Mouse (Mus musculus) hindbrain, embryonic 15.5 days (tissue): ENCODE measurements around the gene Gatd1. TPM values are rescaled to one million over a fixed set of nuclear protein-coding genes. Genes with fewer than 3 reads are reported as not detected.

Source experiments
- ATAC-seq: fragments of 200-750 bp; cut with Nextera tagmentation; 2 replicates; pipeline ENCODE4 v1.8.0; 2017; ENCODE audit warnings: low read depth, moderate number of reproducible peaks, moderate TSS enrichment; ENCODE audit not compliant: low FRiP score
- H3K27ac ChIP-seq: fragments of 300-500 bp; sonication (generic); replicated peaks from 2 replicates; pipeline ENCODE4 v1.5.1; 2015; ENCODE audit warnings: mild to moderate bottlenecking, inconsistent platforms
- H3K27me3 ChIP-seq: fragments of 300-500 bp; sonication (generic); 2 replicates; pipeline ENCODE4 v1.6.1; 2015; ENCODE audit warnings: control low read depth, inconsistent platforms
- H3K36me3 ChIP-seq: fragments of 300-500 bp; sonication (generic); 2 replicates; pipeline ENCODE4 v1.6.1; 2015; ENCODE audit warnings: control low read depth, inconsistent platforms
- H3K4me1 ChIP-seq: fragments of 300-500 bp; sonication (generic); replicated peaks from 2 replicates; pipeline ENCODE4 v1.6.1; 2015; ENCODE audit warnings: control low read depth, inconsistent platforms
- H3K4me2 ChIP-seq: fragments of 300-500 bp; sonication (generic); 2 replicates; pipeline ENCODE4 v1.6.1; 2015; ENCODE audit warnings: moderate library complexity, mild to moderate bottlenecking, inconsistent platforms
- H3K4me3 ChIP-seq: fragments of 300-500 bp; sonication (generic); 2 replicates; pipeline ENCODE4 v1.5.1; 2015; ENCODE audit warnings: mild to moderate bottlenecking, inconsistent platforms
- H3K9ac ChIP-seq: fragments of 300-500 bp; sonication (generic); 2 replicates; pipeline ENCODE4 v1.6.1; 2015; ENCODE audit warnings: inconsistent platforms
- H3K9me3 ChIP-seq: fragments of 300-500 bp; sonication (generic); 2 replicates; pipeline ENCODE4 v1.6.1; 2016; ENCODE audit warnings: control low read depth, inconsistent platforms
- WGBS: fragments of 180-500 bp; shearing (Covaris S2); methylation state at CpG from one replicate; pipeline ENCODE4 v1.1.7; 2015; 5-methylcytosine and 5-hydroxymethylcytosine counted together
- polyA plus RNA-seq: library from polyadenylated mRNA; unstranded; fragments of >200 nt; fragmentation: Nextera tagmentation; extraction: Ambion mirVana; gene quantifications from 2 replicates; pipeline ENCODE4 v1.2.1, GENCODE M21; 2015

The Gatd1 gene
- polyA plus RNA-seq, 1 experiment from 2014 or later = 53.3 TPM

DNA sequence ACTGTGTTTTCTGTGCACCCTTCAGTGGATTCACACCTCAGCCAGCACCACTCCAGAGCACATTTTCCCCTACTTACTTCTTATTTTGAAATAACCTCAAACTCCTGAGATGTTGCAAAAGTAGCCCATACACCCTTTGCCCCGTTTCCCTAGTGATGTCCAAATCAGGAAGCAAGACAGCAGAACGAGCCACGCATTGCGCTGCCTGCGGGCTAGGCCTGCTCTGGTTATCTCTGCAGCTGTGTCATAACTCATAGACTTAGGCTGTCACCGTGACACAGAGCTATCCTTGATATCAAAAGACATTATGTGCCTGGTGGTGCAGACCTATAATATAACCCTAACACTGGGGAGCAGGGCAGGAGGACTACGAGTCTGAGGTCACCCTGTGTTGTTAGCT is 19.8 kb downstream of the Gatd1 start:
- Histone ChIP-seq H3K4me1 (peaks cover 19% of the 10 kb centered on the region), H3K27ac (no peak overlapping the region), H3K9ac (no peak overlapping the region), H3K36me3 (peaks cover 27% of the 10 kb centered on the region), H3K4me3 (no peak overlapping the region), H3K27me3 (peaks cover 6% of the 10 kb centered on the region; the same call in 1 of the 2 replicates), H3K4me2 (no peak overlapping the region), H3K9me3 (no peaks in the 10 kb centered on the region)
- ATAC-seq = no peak
- 91% methylated on average over 7 of the region's 7 CpGs for WGBS

DNA sequence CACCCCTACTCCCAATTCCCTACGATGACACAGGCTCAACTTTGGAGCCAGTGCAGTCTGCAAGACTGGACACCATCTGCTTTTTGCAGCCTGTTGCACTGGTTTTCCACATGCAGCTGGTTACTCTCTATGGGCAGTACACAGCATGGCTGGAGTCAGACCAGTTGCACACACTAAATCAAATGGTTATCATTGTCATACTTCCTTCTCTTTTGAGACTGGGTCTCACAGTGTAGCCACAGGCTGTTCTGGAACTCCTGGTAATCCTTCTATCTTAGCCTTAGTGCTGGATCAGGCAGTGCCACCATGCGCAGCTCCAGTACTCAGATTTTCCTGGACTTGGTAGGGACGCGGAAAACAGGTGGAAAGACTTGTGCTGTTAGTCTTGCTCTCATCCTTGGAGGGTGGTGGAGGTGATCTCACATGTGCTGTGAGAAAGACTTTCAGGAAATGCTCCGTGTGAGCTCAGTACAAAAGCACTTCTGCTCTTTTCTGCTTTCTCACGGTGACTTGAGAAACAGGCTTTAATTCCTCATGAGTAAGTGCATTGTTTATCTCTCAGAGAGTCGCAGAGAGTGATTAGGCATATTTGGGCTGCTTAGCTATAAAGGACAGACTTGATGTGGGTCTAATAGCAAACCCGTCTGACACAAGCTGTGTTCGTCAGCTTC is 21.2 kb downstream of the Gatd1 start:
- Histone ChIP-seq H3K4me3 (peak overlapping the region; percentile 65), H3K9me3 (no peaks in the 10 kb centered on the region), H3K27me3 (peaks cover 6% of the 10 kb centered on the region; the same call in 1 of the 2 replicates), H3K9ac (peak overlapping the region; percentile 70), H3K4me1 (peaks cover 19% of the 10 kb centered on the region), H3K4me2 (peak overlapping the region; percentile 97), H3K36me3 (peaks cover 13% of the 10 kb centered on the region), H3K27ac (peak overlapping the region; percentile 85)
- 28% methylated on average over 9 of the region's 9 CpGs for WGBS
- ATAC-seq = no peak; the same call in 1 of the 2 replicates

DNA sequence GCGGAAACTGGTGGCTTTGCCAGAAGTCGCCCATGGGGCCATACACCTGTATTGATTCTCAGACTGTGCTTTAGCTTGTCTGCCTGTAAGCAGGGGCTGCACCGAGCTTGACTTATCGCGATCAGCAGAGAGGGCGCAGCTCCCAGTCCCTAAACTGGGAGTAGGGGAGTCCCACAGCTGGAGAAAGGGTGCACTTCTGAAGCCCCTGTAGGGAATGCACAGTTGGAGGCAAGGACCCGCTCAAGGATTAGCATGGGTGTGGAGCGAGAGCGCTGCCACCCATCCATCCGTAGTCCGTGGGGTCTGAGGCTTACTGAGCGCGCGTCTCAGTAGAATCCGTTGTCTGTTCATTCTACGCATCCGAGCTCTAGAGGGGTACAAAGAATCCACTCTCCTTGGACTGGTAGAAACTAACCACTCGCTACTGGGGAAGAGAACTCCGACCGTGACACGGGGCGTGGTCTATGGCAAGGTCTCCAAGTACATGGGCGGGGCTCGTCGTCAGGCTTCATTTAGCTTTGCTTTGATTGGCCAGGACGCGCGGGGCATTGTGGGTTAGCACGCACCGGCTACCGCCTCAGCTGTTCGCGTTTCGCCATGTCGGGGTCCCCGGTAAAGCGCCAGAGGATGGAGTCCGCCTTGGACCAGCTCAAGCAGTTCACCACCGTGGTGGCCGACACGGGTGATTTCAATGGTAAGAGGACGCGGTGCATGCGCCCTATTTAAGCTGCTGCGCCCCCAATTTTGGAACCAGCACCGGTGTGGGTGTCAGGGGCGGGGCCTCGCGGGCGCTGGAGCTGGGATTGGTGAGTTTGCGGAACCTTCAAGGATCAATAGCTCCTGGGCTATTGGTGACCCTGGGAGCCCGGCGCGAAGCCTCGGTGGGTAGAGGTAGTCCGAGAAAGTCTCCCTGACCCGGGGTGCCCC is 22.0 kb downstream of the Gatd1 start, which contains the start of gene Taldo1:
Gene Taldo1 (plus strand): TSS at position 575 of the 927 bp plus-strand sequence.
- H3K4me2 ChIP-seq = peak within 1 kb of the TSS; percentile 97
- 1% methylated on average over 57 of the region's 57 CpGs for WGBS
- H3K9ac ChIP-seq = peak within 1 kb of the TSS; percentile 70
- no peaks in the 10 kb centered on the region for H3K9me3 ChIP-seq
- peak within 1 kb of the TSS; percentile 65 for H3K4me3 ChIP-seq
- H3K4me1 ChIP-seq = peaks cover 19% of the 10 kb centered on the region
- H3K27me3 ChIP-seq = peaks cover 6% of the 10 kb centered on the region; the same call in 1 of the 2 replicates
- peak within 1 kb of the TSS; percentile 85 for H3K27ac ChIP-seq
- ATAC-seq = peak; percentile 95
- H3K36me3 ChIP-seq = peaks cover 10% of the 10 kb centered on the region; the same call in 1 of the 2 replicates

DNA sequence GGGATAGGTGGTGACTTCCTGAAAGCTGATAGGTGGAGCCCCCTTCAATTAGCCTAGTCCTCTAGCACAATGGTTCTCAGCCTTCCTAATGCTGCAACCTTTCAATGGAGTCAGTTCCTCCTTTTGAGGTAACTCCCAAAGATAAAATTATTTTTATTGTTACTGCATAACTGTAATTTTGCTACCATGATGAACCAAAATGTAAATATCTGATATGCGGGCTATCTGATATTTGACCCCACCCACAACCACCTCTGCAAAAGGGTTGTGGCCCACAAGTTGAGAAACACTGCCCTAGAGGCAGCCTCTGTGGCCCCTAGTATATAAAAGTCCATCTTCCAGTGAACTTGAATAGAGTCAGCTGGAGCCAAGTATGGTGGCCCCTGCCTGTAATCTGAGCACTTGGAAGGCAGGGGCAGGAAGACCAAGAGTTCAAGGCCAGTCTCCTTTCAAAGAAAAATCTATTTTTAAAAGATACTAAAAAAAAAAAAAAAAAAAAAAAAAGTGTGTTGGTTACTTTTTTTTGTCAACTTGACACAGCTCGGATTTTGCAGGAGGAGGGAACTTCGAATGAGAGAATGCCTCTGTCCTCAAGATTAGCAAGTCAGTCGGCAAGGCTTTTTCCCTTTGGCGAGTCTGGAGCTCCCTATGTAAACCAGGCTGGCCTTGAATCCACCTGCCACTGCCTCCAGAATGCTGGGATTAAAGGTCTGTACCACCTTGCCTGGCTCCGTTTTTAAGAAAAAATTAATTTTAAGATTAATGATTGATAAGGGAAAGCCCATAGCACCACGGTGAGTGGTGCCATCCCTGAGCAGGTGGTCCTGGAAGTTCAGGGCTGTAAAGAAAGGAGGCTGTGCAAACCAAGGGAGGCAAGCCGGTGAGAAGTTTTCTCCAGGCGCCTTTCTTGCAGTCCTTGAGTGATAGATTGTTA is 23.3 kb downstream of the Gatd1 start:
- ATAC-seq = no peak
- no peak overlapping the region for H3K4me2 ChIP-seq

DNA sequence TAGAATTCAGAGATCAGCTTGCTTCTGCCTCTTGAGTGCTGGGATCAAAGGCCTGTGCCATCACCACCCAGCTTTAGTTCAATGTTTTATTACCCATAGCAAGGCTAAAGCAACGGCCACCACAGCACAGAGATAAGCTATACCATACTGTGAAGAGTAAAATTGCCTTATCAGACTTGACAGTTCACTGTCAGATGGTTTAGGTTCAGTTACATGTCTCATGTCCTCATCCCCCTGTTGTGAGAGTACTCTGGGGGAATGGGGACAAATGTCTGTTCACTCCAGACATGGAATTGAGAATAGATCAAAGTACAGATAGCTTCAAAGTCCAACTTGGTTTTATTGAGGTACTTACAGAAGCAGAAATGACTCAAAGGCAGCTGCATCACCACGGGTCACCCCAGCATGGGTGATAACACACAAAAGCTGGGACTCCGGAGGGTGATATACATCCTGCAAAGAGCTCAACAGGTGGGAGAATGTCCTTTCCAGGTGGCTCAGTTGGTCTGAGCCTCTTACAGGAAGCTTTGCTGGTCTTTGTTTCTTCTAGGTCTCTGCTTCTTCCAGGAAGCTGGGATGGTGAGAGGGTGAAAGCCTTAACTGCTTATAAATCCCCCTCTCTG is 25.3 kb downstream of the Gatd1 start:
- no peak overlapping the region for H3K4me2 ChIP-seq
- ATAC-seq = no peak
- no peak overlapping the region for H3K27ac ChIP-seq
- H3K27me3 ChIP-seq = peaks cover 11% of the 10 kb centered on the region; the same call in 1 of the 2 replicates
- H3K9ac ChIP-seq = no peak overlapping the region
- H3K9me3 ChIP-seq = no peaks in the 10 kb centered on the region
- peaks cover 19% of the 10 kb centered on the region for H3K4me1 ChIP-seq
- WGBS = 60% methylated on average over 3 of the region's 3 CpGs
- H3K4me3 ChIP-seq = no peak overlapping the region
- H3K36me3 ChIP-seq = no peaks in the 10 kb centered on the region

More for the DNA sequence above, 23.3 kb downstream of the Gatd1 start:
- no peaks in the 10 kb centered on the region for H3K36me3 ChIP-seq
- H3K27me3 ChIP-seq = peaks cover 6% of the 10 kb centered on the region; the same call in 1 of the 2 replicates
- 60% methylated on average over 9 of the region's 9 CpGs for WGBS
- H3K9ac ChIP-seq = no peak overlapping the region
- no peaks in the 10 kb centered on the region for H3K9me3 ChIP-seq
- H3K27ac ChIP-seq = no peak overlapping the region
- peaks cover 19% of the 10 kb centered on the region for H3K4me1 ChIP-seq
- H3K4me3 ChIP-seq = no peak overlapping the region; the same call in 1 of the 2 replicates

DNA sequence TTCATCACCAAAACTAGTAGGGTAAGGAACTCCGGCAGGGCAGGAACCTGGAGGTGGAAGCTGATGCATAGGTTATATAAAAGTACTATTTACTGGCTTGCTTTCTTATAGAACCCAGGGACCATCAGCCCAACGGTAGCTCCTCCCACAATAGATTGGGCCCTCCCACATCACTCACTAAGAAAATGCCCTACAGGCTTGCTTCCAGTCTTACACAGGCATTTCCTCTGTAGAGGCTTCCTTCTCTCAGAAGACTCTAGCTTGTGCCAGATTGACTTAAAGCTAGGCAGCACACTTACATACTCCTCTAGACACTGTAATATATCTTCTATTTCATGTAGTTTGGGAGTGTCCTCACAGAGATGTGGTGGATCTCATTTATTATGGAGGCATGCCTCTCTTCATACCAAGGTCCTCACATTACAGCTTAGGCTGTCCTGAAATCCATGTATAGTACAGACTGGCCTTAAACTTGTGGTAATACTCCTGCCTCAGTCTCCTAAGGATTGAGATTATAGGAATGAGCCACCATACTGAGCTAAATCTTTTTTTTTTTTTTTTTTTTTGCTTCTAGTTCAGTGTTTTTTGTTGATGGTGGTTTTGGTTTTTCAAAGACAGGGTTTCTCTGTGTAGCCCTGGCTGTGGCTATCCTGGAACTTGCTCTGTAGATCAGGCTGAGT is 26.0 kb downstream of the Gatd1 start:
- Histone ChIP-seq H3K27ac (no peak overlapping the region), H3K27me3 (peaks cover 11% of the 10 kb centered on the region; the same call in 1 of the 2 replicates), H3K4me3 (no peak overlapping the region), H3K9ac (no peak overlapping the region), H3K36me3 (no peaks in the 10 kb centered on the region), H3K4me2 (no peak overlapping the region), H3K9me3 (no peaks in the 10 kb centered on the region), H3K4me1 (peaks cover 13% of the 10 kb centered on the region)
- WGBS = 60% methylated on average over 2 of the region's 2 CpGs
- no peak for ATAC-seq

DNA sequence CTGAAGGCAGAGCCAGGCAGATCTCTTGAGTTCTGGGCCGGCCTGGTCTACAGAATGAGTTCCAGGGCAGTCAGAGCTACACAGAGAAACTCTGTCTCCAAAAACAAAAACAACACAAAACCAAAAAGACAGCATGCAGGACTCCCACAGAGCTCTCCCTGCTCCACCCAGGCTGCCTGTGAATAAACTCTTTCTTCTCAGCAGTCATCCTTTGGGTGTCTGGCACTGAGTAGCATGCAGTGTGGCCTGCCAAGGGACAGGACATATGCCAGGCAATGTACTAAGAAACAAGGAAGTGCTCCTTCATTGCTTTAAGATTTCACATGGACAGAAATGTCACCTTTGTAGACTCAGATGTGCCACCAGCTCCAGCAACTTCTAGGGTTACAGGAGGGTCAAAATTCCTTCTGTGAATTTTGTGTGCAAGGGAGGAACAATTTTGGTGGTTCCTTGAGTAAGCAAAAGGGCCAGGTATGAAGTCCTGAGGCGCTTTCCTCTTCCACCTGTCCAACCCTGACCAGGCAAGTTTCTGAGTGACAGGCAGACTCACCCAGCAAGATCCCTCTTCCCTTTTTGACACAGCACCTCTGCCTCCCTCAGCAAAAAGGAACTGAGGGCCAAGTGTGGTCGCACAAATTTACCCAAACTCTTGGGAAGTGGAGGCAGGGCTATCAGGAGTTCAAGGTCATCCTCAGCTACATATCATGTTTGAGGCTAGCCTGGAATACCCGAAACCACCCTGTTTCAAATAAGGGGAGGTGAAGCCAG is 32.7 kb downstream of the Gatd1 start:
- Histone ChIP-seq H3K4me1 (no peaks in the 10 kb centered on the region), H3K9ac (no peak overlapping the region), H3K27me3 (0 out of 2 replicates have a peak, but pooled peaks cover 6% of the 10 kb centered on the region), H3K9me3 (no peaks in the 10 kb centered on the region), H3K4me2 (no peak overlapping the region), H3K36me3 (no peaks in the 10 kb centered on the region), H3K27ac (no peak overlapping the region), H3K4me3 (no peak overlapping the region)
- 78% methylated on average over 4 of the region's 4 CpGs for WGBS
- no peak for ATAC-seq

DNA sequence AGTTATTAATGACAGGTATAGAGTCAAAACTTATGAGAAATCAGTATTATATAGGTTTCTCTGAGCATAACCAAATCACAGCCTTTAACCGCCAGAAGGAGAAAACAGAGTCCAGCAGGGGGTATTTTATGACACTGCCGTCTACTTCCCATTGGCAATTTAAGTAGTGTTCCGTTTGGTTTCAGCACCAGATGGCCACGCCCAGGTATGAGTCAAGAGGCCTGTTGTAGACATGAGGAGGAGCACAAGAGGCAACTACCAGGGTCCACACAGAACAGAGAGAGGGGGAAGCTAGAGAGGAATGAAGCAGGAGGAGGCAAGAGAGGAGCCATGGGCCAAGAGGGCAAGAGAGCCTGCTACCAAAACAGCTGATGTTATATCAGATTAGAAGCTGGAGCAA is 34.4 kb downstream of the Gatd1 start:
- Histone ChIP-seq H3K4me3 (no peak overlapping the region), H3K27me3 (0 out of 2 replicates have a peak, but pooled peaks cover 6% of the 10 kb centered on the region), H3K9me3 (no peaks in the 10 kb centered on the region), H3K4me1 (no peaks in the 10 kb centered on the region), H3K27ac (no peak overlapping the region), H3K9ac (no peak overlapping the region), H3K36me3 (no peaks in the 10 kb centered on the region), H3K4me2 (no peak overlapping the region)
- WGBS = 68% methylated on average over 4 of the region's 4 CpGs
- no peak for ATAC-seq

DNA sequence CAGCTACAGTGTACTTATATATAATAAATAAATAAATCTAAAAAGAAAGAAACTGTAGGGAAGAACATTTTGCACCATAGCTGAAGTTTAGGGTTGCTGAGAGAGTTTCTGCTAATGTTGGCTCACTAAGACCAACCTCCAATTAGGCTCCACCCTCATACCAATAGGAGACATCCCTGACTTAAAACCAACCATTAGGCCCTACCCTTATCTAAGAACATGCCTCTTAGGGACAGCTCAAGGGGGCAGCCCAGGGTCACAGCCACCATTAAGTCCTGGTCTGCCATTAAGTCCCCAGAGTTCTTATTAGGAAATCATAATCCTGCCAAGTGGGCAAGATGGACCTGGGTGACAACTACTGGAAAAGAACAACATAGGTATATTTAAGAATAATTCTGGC is 39.5 kb downstream of the Gatd1 start:
- no peak overlapping the region for H3K27ac ChIP-seq
- no peaks in the 10 kb centered on the region for H3K9me3 ChIP-seq
- no peak overlapping the region for H3K4me2 ChIP-seq
- no peak overlapping the region for H3K9ac ChIP-seq
- H3K4me1 ChIP-seq = no peaks in the 10 kb centered on the region
- H3K4me3 ChIP-seq = no peak overlapping the region
- ATAC-seq = no peak
- no peaks in the 10 kb centered on the region for H3K36me3 ChIP-seq
- no peaks in the 10 kb centered on the region for H3K27me3 ChIP-seq

DNA sequence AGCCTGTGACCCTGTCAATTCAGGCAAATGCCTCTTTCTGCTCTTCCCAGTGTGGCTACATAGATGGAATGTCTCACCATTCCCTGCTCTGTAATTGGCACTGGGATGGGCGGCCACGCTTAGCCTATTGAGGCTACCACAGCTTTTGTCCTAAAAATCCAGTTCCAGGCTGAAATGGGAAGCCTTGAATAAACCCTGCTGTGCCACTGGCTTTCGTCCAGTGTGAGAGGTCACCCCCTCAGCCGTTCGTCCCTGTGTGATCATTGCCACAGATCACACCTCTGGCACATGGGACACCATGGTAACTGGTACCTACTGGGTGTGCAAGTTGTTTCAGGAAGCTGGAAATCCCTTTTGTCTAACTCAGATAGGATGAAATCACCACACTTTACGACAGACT is 40.3 kb downstream of the Gatd1 start:
- no peaks in the 10 kb centered on the region for H3K4me1 ChIP-seq
- H3K27me3 ChIP-seq = no peaks in the 10 kb centered on the region
- H3K9ac ChIP-seq = no peak overlapping the region
- 25% methylated on average over 6 of the region's 6 CpGs for WGBS
- no peak overlapping the region for H3K4me3 ChIP-seq
- no peak for ATAC-seq
- H3K9me3 ChIP-seq = no peaks in the 10 kb centered on the region
- H3K36me3 ChIP-seq = no peaks in the 10 kb centered on the region
- no peak overlapping the region for H3K27ac ChIP-seq
- H3K4me2 ChIP-seq = no peak overlapping the region
